Mouse (Mus musculus) kidney, adult 11 months (tissue): ENCODE data around the gene Fndc3b.
"Not testable (repeated sequence)": the region's sequence is repeated elsewhere in the genome, so short reads cannot be mapped to it uniquely, and the experiment has no call there.

Source experiments
- DNase-seq: peaks from one replicate; pipeline ENCODE4 v3.0.0; 2022

Gene Fndc3b

DNA sequence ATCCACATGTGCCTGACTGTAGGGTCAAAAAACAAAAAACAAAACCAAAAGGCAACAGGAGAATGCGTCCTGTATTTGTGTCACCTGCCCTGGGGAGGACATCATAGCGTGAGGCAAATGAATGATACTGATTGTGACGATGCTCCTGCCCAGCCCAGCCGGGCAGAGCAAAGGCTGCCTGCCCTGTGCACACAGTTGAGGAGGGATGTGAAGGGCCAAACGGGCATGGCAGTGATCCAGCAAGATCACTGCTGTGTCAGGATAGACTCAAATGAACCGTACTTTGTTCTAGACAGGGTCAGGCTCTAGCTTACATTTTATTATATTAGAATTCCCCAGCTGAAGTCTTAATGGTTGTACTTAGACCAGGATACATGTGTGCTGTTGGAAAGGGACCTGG, 219.3 kb downstream of the Fndc3b start:
- DNase-seq = peak; percentile 84

DNA sequence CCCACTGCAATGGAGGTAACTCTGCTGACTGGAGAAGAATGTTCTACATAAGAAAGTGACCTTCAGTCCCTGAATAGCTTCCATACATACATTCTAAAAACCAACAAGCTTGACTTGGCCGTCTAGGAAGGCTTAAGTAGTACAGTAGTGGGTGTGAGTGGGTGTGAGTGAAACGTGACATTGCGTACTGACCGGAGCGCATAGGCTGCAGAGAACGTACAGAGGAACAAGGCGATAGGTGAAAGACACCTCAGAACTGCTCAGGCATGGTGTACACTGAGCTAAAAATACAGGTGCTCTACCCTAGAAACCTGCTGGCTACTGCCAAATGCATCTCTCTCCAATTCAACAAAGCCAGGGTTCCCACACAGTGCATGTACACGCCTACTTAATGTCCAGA, 219.7 kb downstream of the Fndc3b start:
- no peak for DNase-seq

DNA sequence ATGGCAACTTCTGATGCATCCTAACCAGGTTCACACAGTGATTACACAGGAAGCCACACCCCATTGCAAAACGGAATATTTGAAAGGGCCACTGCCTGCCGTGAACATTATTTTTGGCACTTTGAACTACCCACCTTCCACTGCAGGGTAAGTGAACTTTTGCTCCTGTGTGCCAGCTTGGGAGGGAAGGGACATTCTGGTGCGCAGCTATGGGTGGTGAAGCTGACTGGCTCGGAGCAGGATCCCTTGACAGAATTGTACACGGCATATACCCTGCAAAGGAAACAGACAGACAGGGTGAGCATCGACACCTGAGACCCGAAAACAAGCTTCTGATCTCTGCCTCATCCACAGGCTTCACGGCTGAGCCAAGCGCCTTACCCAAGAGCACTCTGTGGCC, 220.2 kb downstream of the Fndc3b start:
- peak; percentile 64 for DNase-seq

DNA sequence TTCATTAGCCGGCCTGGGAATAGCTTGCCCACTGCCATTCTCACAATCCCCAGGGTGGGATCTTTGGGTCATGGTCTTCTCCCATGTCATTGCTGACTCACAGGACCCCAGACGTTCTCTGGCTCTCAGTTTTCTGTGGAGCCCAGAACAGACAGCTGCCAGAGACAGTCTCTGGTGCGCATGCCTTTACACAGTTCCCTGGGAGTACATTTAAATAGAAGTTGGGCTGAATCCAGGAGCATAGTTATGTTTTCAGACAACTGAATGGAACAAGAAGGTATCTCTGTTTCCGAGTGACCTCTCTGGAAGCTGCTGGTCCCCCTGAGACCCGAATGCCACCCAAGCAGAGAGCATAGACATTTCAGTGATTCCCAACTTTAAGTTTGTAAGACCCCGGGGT, 221.6 kb downstream of the Fndc3b start:
- no peak for DNase-seq

DNA sequence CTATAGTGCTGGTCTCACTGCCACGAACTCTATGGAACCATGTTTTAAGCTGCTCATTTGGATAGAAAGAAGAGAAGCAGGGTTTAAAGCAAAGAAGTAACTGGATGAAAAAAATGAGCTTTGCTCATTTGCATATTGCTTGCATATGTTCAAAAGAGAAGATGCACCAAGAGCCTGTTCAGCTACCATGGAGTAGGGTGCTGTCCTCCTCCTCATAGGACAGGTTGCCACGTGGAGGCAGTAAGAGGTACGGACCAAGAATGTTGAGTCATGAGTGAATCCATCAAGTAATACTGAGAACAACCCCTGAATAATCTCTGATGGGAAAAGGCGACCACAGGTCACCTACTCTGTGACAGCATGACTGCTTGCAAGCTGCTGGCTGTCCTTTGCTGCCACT, 226.0 kb downstream of the Fndc3b start:
- no peak for DNase-seq

DNA sequence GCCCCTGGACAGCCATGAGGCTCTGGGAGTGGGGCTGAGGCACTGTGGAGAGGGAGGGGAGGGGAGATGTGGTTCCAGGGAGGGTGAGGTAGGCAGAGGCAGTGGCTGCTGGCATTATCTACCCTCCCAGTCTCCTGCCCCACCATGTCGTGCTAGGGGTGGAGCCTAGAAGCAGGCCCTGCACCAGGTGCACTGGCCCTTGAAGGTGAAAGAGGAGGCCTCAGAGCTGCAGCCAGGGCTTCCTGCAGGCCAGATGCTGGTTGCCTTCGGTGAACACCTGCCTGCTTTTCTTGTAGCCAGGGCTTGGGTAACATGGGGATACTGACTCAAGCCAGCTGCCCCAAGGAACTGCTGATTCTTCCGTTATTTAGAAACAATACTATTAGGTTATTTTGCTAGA, 226.4 kb downstream of the Fndc3b start:
- peak; percentile 43 for DNase-seq

DNA sequence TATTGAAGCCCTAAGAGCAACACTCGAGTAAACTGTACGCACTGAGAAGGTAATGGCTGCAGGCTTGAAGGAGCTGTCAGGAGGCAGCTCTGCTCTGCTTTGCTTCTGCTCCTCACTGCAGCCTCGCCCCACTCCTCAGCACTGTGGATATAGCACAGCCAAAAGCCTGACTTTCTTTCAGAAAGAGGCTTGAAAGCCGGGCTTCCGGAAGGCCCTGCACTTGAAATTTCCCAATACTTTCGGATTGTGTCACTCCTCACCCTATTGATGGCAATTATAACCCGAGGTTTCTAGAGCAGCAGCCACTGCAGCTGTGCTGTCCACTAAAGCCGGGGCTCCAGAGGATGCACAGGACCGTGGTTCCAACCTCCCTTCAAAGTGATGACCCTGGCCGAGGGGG, 227.3 kb downstream of the Fndc3b start:
- DNase-seq = no peak

DNA sequence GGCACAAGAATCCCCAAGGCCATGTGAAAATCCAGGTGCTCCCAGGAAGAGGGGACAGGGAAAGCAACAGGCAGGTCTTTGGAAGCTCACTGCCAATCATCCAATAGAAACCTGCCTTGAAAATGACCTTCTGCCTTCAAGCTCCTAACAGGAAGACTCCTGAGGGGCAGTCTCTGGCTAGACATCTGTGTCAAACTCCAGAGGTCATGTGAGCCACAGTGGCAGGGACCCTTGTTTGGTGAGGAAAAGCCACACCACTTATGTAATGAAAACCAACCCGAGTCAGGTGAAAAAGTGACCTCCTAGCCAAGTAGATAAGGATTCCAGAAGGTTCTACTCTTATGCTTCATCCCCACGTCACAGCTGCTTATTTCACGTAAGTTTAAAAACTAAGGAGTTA, 227.8 kb downstream of the Fndc3b start:
- DNase-seq = no peak

DNA sequence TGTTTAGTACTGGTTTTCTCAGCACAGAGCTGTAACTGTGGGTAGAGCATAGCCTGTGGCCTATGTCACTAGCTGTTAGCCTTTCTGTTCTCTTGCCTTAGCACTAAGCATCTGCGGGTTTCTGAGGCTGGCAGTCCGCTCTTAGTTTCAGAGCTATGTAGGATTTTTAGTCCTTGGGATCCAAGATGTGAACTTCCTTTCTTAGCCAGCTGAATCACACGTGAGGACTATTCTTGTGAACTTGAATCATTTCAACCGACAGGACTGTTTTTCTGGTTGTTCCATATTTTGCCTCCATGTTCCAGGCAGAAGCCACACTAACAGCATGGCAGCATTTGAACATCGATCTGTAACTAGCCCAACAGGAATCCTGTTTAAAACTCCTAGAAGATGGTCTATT, 229.4 kb downstream of the Fndc3b start:
- DNase-seq = no peak

DNA sequence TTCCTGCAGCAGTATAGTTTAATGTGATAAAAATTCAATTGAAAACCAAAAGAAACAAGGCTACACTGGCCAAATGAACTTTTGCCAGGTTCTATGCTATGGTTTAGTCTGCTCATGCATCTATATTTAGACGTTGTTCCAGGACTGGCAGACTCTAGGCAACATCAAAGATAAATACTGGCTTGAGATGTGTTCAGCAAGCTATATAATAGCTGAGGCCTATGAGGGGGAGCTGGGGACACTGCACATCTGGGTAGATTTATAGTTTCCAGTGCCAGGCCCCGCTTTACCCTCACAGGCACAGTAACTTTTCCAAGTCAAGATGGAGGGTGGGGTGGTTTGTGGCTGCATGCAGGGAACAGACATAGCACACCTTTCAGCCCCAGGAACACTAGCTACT, 231.7 kb downstream of the Fndc3b start:
- DNase-seq = no peak

DNA sequence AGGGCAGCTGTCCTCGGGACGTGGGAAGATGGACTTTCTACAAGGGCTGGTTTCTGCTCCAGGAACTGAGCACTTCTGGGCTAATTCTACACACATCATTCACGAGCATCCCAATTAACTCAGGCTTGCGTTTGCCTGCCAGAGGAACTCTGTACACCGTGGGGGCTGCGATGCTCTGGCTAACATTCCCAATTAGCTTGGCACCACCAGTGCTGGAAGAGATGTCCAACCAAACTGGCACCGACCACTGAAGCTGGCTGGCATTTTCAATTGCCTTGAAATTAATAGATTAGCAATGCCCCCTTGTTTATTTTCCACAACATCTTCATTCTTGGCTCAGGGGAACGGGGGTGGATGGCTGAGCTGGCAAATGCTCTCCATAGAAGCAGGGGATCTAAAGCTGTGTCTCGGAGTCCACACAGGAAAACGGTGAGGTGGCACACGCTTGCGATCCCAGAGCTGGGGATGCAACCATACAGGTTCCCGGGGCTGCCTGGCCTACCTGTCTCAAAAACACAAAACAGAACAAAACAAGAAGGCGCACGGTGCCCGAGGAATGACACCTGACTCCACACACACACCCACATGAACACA, 232.4 kb downstream of the Fndc3b start:
- no peak for DNase-seq

DNA sequence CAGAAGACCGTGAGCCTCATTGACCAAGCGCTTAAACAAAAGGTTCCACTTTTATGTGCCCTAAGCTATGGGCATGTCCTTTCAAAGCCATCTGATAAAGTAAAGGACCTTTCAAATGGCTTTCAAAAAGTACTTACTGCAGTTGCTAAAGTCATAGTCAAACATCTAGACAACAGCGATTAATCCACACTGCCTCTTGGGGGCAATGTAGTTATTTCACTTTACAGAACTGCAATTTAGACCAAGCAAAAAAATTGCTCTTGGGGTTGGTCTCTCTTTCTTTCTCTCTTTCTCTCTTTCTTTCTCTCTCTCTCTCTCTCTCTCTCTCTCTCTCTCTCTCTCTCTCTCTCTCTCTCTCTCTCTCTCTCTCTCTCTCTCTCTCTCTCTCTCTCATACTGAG, 233.4 kb downstream of the Fndc3b start:
- DNase-seq = not testable (repeated sequence)

DNA sequence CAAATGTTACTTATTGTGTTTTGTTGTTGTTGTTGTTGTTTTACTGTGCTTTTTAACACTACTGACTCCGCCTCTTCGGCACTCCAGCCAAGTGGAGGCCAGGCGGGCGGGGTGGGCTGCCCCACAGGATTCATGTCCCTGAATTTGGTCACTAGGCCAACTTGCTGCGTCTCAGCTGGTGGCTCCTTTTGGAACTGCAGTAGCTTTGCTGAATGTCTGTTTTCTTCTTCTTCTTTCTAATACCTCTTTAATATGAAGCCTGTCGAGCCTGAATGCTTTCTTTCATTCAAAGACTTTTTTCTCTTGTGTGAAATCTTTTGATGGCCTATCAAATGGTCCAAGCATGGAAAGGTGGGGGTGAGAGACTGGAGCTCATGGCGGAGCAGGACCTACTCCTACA, 235.2 kb downstream of the Fndc3b start:
- no peak for DNase-seq

DNA sequence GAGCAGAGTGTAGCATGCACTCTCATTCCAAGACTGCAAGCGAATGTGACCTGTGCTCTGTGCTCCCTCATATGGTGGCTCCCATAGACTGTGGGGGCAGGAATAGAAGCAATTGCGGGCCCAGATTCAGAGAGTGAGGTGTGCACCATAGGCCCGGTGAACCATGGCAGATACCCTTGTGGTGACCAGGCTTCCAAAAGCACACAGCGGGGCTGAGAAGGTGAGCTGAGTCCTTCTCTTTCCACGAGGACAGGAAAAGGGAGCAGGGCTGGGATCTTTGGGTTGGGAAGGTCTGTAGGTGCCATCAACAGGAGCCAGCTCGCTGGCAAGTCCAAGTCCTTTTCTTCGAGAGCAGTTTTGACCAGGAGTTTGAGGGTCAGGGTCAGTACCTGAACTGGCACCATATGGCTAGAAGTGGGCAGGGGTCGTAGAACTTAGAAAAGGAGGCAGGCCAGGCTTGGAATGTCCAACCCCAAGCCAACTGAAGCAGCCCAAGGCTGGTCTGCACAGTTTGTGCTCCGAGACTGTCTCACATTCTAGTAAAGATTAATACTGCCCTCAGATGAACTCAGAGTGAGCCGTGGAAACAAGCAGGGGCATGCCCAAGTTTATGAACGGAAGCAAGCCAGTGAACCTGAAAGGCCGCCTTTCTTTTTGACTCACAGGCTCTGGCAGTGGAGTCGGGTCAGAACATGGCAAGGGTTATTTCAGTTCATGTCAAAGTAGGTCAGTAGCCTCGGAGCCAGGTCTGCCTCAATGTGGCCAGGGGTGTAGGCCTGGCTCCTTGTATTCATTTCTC, 237.1 kb downstream of the Fndc3b start:
- peak; percentile 91 for DNase-seq

DNA sequence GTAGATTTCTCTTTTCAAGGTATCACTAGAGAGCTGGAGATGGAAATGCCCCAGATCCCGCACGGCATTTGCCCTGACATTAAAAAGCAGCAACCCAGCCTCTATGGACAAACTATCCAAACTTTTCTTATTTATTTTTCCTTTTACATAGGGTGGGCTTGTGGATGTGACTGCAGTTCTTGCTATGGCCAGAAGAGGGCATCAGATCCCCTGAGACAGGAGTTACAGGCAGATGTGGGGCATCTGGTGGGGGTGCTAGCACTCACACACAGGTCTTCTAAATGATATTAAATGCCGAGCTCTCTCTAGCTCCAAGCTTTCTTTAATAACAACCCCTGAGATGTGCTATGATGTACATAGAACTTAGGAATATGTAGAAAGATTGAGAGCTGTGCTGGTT, 238.3 kb downstream of the Fndc3b start:
- DNase-seq = no peak

DNA sequence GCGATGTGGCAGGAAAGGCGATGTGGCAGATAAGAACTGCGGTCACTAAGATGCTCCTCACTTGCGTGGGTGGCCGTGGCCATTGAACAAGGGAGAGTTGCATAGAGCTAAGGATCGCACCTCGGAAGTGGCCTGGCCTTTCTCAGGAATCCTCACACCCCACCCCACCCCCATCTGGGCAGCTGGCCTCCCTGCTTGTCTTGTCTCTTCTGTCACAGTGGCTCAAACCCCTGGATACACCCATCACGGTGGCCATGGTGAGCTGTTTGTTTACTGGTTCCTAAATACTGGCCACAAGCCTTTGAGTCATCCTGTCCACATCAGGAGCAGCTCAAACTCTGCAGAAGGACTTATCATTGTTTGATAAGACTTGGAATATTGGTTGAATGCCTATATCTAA, 240.3 kb downstream of the Fndc3b start:
- DNase-seq = no peak

DNA sequence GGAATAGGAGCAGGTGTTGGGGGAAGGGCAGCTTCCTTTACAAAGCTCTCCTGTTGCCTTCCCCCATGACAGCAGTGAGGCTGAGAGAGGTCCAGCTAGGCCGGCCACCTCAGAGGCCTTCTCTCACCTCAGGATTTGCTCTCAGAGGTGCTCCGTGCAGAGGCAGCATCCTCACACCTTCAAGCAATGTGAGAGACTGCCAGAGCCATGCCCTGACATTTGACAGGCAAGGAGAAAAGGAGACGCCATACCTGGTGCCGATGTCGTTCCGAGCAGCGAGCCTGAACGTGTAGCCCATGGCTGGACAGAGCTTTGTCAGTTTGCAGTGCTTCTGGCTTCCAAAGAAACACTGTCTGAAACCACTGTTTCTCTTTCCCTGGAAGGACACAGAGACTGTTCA, 241.1 kb downstream of the Fndc3b start:
- DNase-seq = no peak

DNA sequence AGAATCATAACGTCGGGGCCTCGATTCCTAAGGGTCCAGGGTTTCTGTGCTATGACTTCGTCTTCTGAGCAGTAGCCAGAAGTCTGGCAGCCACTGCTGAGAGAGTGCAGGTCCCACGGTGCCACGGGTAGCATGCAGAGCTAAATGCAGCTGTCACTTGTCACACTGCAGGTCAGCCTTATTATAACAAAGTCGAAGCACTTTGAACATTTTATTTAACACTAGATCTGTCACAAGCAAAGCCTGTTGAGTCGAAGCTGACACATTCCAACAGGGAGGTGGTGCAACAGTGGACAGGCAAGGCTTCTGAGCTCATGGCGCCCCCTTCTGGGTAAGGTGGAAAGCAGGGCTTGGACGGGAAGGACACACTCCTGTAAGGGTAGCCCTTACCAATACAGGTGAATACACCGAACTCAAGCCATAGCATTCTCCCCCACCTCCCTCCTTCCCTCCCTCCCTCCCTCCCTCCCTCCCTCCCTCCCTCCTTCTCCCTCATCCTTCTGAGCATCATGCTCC, 243.5 kb downstream of the Fndc3b start:
- DNase-seq = no peak

DNA sequence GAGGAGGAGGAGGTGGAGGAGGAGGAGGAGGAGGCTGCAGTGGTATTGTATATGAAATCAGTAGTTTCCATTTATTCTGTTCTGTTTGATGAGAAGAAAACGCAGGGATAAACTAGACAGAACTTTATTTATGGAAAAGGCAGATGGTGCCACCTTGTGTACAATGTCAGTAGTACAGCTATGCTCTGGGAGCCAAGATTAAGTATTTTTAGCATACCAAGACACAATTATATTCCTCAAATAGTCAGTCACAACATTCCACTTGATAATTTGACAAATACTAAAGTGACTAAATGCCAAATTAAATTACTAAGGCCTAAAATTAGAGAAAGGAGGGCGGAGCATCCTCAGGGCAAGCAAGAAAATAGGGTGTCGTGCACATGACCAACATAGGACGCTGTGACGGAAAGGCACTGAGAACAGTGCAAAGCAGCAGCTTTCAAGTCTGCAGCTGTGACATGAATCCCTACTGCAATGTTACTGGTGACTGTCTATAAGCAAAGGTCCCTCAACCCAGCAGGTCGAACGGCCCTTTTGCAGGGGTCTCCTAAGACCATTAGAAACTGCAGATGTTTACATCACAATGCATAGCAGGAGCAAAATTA, 244.7 kb downstream of the Fndc3b start:
- DNase-seq = peak; percentile 27

DNA sequence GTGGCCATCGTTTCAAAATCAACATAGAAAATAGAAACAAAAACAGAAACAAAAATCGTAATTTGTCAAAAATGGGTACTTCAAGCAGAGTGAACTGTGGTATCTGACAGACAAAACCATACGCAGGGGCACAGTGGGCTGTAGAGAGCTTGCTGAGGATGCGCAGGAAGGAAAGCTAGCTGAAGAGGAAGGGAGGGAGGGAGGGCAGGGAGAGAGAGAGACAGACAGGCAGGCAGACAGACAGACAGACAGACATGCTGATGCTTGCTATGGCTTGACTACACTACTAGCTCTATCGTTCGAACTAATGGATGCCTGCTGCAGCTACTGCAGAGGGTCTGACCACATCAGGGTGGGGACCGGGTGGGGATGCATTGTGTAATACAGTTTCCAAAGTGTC, 247.7 kb downstream of the Fndc3b start:
- DNase-seq = no peak

DNA sequence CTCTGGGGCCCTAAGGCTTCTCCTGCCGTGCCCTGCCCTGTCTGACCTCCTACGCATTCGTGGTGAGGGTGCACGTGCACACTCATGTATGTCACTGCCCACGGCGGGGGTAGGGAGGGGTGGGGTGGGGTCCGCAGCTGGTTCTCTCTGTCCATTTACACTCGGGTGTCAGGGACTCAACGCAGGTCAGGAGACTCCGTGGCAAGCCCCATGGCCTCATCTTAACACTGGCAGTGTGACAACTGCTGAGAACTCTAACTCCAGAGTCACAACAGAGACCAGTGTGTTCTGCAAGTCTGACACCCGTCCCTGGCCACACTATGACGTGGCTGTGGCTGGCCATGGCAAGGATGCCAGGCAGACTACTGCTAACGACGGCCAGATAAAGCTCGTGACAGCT, 248.2 kb downstream of the Fndc3b start:
- DNase-seq = no peak

DNA sequence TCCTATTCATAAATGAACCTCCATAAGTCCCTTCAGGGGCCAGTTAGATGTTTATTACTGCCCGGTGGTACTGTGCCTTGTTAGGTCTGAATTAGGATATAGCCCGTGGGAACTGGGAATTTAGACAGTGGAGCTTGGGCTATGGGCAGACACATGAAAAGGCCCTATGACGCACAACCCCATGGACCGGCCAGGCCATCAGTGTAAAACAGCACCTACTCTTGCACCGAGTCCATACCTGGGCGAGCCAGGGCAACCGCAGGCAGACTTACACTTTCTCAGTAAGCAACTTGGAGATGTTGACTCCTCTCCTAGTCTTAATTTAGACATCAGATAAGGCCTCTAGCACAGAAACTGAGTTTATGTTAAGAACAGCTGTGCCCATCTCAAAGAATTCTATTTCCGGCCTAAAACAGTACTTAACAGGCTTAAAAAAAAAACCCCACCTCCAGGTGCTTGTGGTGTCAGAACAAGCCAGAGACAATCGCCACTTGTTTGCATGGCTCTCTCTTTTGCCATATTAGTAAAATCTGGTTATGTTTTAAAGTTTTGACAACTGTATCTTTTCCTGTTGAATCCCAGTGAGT, 248.7 kb downstream of the Fndc3b start:
- DNase-seq = no peak

DNA sequence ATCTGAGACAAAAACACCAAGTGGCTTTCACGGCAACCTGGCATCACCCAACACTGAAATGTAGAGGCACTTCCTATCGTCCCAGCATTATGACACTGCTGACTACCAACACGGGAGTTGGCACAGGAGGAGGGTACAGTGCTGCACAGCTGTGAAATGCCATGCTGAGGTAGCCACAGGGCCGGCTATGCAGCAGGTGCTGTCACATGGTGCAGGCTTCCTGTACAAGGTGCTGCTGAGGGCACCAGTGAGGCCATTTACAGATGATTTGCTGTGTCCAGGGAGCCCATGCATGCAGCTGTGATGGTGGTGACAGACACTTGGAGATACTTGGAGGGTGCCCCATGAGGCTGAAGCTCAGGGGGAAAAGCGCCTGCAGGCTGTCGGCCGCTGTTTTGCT, 249.2 kb downstream of the Fndc3b start:
- no peak for DNase-seq

DNA sequence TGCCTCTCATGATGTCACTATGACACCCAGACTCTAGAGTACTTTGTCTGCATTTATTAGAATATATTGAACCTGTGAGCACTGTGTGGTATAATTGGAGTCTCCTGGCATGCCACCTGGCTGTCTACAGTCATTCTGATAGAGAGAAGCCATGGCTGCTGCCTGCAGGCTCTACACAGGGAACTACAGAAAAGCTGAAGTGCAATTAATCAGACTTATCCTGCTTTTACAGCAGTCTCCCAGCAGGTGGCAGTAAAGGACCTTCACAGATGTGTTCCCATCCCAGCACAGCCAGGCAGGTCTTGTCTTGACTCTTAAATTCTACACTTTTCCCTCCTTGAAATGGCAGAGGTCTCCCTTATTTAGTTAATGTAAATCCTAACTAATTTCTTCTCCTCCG, 250.1 kb downstream of the Fndc3b start:
- peak; percentile 63 for DNase-seq
